Mouse (Mus musculus) CH12F3 (cell line): ENCODE data around the gene Tkt.

ENCODE experiments used
- in situ Hi-C: fragments of 300-500 bp; cut with MboI; formaldehyde crosslinking; loops from 2 replicates; pipeline ENCODE4 v1.14.3; 2020; ENCODE audit warnings: low sequenced_read_pairs

The Tkt gene

DNA sequence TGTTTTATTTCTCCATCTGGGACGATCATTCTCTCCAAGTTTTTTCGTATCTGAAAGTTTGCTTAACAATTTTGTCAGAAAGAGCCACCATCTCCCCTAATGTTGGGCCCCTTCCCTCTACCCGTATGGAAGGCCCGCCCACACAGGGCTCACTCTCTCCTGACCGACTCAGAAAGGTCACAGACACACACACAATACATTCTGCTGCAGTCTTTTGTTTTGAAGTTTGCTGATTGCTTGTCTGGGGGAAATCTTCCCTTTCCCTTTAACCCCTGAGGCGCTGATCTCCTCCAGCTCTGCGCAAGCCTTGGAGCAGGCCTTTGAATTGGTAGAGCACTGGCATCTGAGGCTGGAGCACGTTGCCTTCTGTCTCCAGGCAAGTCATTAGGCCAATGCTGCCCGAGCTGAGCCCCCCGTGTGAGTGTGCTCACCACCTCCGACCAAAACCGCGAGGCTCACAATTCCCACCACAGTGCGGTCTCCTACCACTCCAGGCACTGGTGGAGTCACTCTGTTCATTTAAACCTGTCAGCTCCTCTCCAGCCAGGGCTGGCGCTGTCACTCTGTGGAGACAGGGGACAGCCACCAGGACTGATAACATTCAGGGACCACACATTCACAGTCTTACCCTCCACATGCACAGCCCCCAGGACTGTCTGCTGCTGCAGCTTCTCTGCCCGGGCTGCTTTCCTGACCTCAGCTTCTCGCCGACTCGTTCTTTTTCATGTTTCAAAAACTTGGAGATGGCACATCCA lies 36.5 kb downstream of the Tkt start:
- in situ Hi-C loops: no loop called here

DNA sequence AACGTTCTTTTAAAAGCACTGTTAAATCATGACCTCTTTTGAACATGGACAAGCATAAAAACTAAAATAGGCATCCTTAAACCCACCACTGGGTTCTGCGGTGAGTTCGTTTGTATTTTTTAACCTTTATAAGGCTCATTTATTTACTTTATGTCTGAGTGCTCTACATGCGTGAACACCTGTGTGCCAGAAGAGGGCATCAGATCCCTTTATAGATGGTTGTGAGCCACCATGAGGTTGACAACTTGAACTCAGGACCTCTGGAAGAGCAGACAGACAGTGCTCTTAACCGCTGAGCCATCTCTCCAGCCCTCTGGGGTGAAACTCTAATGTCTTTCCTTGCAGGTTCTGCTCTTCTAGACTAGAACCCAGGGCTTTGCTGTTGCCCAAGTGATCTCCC lies 37.2 kb downstream of the Tkt start:
- in situ Hi-C loops: no loop called here

- in situ Hi-C loops: no loop called here
Measured at GRCm38 (mm10) chr14:30586780-30587461, 38.8 kb downstream of the Tkt start.

DNA sequence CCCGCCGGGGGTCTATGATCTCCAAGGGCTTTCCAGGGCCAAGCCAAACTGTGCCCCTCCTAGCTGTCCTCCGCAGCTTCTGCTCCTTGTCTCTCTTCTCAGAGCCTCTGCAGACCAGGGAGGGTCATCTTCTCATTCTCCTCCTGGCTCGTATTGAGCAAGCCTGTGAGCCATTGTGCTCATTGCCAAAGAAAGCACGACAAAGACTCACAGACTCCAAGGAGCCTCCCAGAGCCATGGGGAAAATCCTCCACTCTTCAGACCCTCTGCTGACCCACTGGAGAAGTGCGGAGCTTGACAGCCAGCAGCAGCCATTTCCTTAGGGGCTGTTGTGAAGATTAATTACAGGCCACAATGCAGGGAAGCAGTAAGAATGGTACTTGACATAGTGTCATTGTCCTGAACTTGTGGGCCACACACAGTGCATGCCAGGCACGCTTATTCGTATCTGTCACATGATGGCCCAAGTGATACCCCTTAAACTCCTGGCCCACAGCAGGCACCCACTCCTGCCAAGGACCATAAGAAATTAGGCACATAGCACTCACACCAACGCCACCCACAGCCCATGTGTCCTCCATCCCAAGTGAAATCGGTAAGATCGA lies 42.0 kb downstream of the Tkt start:
- in situ Hi-C loops: loop anchor here (5.0 to 10.0 kb wide), 2 partner anchors 82 to 275 kb away; no protein-coding TSS in a partner anchor

DNA sequence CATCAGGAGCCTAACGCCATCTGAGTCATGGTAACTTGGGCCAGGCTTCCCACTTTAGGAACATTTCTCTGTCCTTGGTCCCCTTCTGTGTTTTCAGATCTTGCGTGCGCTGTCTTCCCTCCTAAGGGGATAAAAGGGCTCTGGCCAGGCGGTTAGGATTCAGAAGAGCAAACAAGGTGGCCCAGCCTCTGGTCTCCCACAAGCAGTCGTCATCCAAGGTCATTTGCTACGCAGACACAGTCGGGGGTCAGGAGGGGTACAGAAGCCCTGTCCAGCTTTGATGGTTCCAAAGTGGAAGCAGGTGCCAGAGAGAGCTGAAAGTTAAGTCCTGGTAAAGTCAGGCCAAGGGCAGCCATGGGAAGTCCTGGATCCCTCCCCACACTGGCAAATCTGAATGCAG lies 42.8 kb downstream of the Tkt start:
- in situ Hi-C loops: loop anchor here (5.0 to 10.0 kb wide), 2 partner anchors 81 to 274 kb away; no protein-coding TSS in a partner anchor

DNA sequence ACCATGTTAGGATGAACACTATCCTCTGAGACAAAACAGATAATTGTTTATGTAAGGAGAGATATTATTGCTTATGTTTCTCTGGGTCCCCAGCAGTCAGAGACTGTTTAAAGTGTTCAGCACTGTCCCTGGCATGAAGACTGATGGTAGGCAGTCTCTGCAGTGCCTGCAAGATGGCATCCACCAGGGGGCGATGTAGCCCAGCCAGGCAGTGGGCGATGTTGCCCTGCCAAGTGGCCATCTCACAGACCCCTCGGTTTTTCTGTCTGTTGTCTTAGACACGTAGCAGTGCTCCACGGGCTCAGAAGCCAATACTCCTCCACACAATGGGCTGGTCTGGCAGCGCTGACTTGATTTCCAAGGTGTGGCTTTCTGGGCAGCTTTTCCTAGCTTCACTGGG lies 43.3 kb downstream of the Tkt start:
- in situ Hi-C loops: loop anchor here (5.0 to 10.0 kb wide), 2 partner anchors 81 to 273 kb away; no protein-coding TSS in a partner anchor

- in situ Hi-C loops: loop anchor here (5.0 to 10.0 kb wide), 2 partner anchors 79 to 271 kb away; no protein-coding TSS in a partner anchor
Measured at GRCm38 (mm10) chr14:30593279-30594091, 45.3 kb downstream of the Tkt start.

- in situ Hi-C loops: loop anchor here (5.0 to 10.0 kb wide), 2 partner anchors 78 to 271 kb away; no protein-coding TSS in a partner anchor
Measured at GRCm38 (mm10) chr14:30594092-30594695, 46.0 kb downstream of the Tkt start.

DNA sequence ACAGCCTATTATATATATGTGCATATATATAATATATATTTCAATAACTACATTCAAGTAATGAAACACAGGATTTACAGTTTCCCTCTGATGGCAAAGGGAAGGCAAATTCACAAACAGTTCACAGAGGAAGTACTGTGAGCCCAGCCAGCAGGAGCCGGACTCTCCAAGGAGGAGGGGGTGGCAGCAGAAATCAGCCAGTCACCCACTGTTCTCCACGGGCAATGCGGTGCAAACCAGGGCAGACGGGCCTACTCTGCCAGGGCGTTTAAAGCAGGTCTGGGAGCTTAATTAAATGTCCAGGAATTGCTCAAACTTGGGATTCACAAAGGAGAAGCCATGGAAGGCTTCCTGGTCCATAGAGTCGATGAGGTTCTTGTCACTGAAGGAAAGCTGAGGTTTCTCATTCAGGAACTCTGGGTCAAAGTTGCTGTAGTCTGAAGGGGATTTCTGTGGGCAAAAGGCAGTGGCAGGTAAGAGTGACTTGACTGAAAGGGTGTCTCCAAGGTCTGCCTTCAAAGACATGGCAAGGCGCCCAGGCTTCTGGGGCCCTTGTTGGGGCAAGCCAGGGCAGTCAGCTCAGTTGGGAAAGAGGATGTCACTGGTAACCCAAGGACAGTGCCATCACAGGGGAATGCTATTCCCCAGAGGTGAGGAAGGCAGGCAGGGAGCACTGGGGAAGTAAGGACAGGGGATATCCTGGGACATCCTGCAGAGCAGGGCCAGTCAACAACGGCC lies 47.6 kb downstream of the Tkt start:
- in situ Hi-C loops: loop anchor here (10.0 kb wide), 1 partner anchor 269 kb away; no protein-coding TSS in a partner anchor

DNA sequence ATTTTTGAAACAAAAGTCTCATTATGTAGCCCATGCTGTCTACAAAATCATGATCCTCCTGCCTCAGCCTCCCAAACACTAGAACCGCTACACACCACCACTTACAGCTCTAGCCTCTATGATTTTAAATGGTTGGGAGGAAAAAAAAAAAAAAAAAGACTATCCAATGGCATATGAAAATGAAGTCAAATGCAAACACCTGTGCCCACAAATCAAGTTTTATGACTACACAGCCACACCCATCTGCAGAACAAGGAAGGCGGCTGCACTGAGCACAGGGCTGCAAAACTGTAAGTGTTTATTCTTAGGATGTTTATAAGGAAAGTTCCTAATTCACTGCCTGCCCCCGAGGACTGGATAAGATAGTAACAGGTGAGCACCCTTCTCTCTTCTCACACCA lies 48.2 kb downstream of the Tkt start:
- in situ Hi-C loops: loop anchor here (10.0 kb wide), 1 partner anchor 268 kb away; no protein-coding TSS in a partner anchor

DNA sequence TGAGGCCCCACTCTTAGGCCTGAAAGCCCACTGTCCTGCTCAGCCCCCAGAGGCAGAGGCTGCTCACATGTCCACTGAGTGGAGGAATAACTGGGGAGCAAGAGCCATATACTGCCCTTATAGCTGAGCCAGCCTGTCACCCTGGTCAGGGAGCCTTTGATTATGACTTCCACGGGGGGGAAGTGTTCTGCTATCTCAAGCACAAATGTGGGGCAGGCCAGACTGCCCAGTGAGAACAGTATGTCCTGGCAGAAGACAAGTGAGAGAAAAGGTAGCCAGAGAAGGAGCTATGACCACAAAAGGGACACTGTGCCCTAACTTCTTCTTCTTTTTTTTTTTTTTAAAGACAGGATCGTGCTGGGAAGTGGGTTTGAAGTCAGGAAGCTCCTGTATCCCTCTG lies 49.0 kb downstream of the Tkt start:
- in situ Hi-C loops: loop anchor here (10.0 kb wide), 1 partner anchor 268 kb away; no protein-coding TSS in a partner anchor

DNA sequence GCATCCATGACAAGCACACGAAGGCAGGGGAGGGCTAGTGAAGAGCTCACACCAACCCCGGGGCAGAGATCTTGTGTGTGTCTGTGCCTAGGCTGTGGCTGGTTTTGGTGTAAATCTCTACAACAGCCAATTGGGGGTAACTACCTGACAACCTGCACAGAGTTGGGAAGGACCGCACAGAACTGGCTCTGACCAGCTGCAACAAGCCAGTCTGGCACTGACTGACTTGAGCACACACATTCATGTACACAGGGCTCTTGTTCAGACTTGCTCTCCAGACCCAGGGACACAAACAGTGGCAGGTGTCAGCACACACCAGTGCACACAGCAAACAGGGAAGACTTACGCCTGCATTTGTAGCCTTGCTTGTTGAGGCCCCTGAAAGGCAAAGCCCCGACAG lies 58.7 kb downstream of the Tkt start:
- in situ Hi-C loops: no loop called here

DNA sequence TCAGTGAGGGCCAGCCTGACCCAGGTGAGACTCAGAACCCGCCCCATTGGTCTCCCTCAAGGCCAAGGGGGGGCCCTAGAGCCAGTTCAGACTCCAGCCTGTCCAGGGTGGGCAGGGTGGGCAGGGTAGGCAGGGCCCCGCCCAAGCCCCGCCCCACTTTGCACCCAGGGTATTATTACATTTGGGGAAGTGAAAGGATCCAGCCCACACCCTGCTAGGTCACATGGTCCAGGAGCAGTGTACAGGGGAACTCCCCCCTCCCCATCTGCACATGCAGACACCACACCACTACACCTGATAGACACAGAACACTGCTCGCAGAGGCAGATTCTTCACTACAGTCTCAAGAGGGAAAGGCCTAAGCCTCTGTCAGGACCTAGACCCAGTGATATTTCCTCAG lies 59.5 kb downstream of the Tkt start:
- in situ Hi-C loops: no loop called here

DNA sequence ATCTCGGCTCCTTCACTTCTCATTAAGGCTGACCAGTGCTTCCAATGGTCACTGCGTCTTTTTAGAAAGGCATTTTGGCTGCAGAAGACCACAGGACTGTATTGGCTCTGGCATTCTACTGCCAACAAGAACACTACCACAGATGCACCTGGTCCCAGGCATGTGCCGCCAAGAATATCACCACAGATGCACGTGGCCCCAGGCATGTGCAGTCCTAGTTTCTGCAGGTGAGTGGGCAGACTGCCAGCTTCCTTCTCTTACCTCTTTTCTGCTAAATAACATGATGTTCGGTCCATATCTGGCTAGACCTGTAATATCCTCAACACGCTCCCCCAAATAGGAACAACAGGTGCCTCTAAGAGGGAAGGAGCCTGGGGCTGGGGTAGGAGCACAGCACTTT lies 60.0 kb downstream of the Tkt start:
- in situ Hi-C loops: no loop called here

- in situ Hi-C loops: no loop called here
Measured at GRCm38 (mm10) chr14:30609499-30609898, 61.3 kb downstream of the Tkt start.

DNA sequence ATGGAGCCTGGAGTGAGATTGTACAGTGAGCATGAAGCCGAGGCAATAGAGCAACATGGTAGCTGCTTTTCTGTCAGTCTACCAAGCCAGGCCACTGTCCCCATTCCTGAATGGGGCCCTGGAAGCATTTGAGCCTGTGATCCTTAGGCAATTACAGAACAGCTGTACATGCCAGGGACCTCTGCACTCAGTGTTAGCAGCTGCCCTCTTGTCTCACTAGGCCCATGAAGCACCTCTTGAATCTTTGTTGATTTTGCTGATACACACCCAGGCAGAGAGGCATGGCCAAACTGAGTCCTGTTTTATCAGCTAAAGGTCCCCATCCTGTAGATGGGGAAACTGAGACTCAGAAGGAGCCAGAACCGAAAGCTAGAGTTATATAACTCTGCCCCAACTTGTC lies 62.1 kb downstream of the Tkt start:
- in situ Hi-C loops: no loop called here

DNA sequence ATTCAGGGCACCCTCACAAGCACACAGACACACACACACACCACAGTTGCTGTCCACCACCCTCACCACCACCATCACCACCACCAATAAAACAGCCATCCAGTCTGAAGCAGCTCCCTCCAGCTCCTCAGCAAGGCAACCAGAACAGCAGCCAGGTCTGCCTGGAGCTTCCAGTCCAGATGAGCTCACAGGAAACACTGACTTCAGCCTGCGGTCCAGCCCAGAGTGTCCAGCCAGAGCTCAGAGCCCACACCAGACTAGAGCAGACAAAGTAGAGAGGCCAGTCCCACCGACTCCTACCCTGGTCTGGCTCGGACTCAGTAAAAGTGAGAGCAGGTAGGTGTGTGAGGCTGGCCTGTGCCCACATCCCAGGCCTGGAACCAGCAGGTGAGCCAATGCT lies 62.8 kb downstream of the Tkt start:
- in situ Hi-C loops: no loop called here

DNA sequence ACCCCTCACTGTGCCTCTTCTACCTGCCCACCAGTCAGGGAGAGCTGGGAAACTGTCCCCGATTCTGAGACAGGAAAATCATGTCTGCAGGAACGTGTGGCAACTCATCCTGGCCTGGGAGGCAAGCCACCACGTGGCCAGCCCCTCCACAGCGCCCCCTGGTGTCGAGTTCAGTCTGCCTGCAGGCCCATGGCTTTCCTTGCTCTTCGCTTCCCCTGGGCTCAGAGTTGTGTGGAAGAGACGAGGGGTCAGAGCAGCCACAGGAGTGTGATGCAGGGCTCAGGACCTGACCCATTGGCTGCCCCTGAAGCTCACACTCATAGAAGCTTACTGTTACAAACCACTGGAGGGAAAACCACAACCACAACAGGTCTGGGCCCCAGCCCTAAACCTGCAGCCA lies 64.4 kb downstream of the Tkt start:
- in situ Hi-C loops: no loop called here

DNA sequence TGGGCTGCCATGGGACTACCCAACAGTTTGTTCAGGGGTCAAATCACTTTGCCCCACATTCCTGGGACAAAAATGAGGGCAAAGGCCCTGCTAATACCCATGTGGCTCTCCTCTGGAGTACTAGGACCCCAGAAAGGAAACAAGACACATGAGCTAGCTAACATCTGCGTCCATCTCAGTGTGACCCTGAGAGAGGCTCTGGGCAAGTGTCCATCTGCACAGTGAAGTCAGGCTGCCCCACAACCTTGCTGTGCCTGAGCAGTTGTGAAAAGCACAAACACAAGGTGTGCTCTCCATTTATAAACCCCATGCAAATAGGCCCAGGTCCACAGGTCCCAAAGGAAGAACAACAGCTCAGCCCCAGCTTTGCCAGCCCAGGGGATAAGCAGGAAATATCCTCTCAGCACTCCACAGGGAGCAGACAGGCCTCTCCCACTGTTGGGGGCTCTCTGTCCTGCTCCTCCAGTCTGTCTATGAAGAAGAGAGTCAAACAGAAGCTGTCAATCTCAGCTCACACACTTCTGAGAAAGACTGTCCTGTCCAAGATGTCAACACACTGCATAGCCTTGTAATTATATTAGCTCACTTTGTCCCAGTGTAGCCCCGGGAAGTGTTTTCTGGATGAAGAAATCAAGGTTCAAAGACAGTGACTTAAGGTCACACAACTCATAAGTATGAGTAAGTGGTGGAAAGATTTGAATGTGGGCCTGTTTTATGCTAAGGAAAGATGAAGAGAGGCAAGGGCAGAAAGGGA lies 65.0 kb downstream of the Tkt start:
- in situ Hi-C loops: no loop called here
